Mouse (Mus musculus) right cerebral cortex, adult 18-20 months (tissue): ENCODE measurements around the gene Smoc2.

Experiments
- DNase-seq: peaks from one replicate; pipeline ENCODE4 v3.0.0; 2022; ENCODE audit warnings: mixed read lengths

Gene Smoc2

GRCm38 (mm10) chr17:14426481-14426880 lies 147.2 kb downstream of the Smoc2 start:
- DNase-seq, result no peak

GRCm38 (mm10) chr17:14434717-14435116 lies 155.4 kb downstream of the Smoc2 start:
- no peak for DNase-seq

- DNase-seq, result no peak
Measured at GRCm38 (mm10) chr17:14445611-14446010, 166.3 kb downstream of the Smoc2 start.

- DNase-seq, result no peak
Measured at GRCm38 (mm10) chr17:14447275-14447674, 168.0 kb downstream of the Smoc2 start.
